Mouse (Mus musculus) thymus, adult 2 months (tissue): ENCODE measurements around the gene Shank2. TPM values are rescaled to one million over a fixed set of nuclear protein-coding genes. Genes with fewer than 3 reads are reported as not detected.

Experiments
- DNase-seq: peaks from one replicate; pipeline ENCODE4 v3.0.0; 2021
- H3K27ac ChIP-seq: fragments of 200-500 bp; 2 replicates; pipeline ENCODE4 v1.5.1; 2012; ENCODE audit warnings: low read length, control low read depth; ENCODE audit not compliant: control insufficient read depth, insufficient read depth
- H3K27me3 ChIP-seq: fragments of 200-500 bp; 2 replicates; pipeline ENCODE4 v1.6.1; 2012; ENCODE audit warnings: mild to moderate bottlenecking, low read length, moderate library complexity, mixed read lengths; ENCODE audit not compliant: control insufficient read depth, insufficient read depth
- H3K36me3 ChIP-seq: fragments of 200-500 bp; 2 replicates; pipeline ENCODE4 v1.6.1; 2012; ENCODE audit warnings: mild to moderate bottlenecking, low read length, moderate library complexity; ENCODE audit not compliant: control insufficient read depth, insufficient read depth
- H3K4me1 ChIP-seq: fragments of 200-500 bp; replicated peaks from 2 replicates; pipeline ENCODE4 v1.6.1; 2012; ENCODE audit warnings: low read length; ENCODE audit not compliant: control insufficient read depth, insufficient read depth
- H3K4me3 ChIP-seq: fragments of 200-500 bp; 2 replicates; pipeline ENCODE4 v1.5.1; 2012; ENCODE audit warnings: mild to moderate bottlenecking, low read length, control low read depth, moderate library complexity; ENCODE audit not compliant: control insufficient read depth, insufficient read depth
- CTCF ChIP-seq: fragments of 200-500 bp; IDR thresholded peaks from 2 replicates; pipeline ENCODE4 v1.5.1; 2012; ENCODE audit warnings: mild to moderate bottlenecking, control low read depth, low read length, moderate library complexity, borderline replicate concordance; ENCODE audit not compliant: control insufficient read depth, poor library complexity, insufficient read depth; ENCODE audit errors: extremely low read depth
- POLR2A ChIP-seq: fragments of 200-500 bp; IDR thresholded peaks from 2 replicates; pipeline ENCODE4 v1.6.1; 2012; ENCODE audit warnings: mild to moderate bottlenecking, low read length, control low read depth, moderate library complexity; ENCODE audit not compliant: control insufficient read depth, poor library complexity, insufficient read depth; ENCODE audit errors: extremely low read depth
- WGBS: fragments of 180-500 bp; shearing (Covaris S2); methylation state at CpG from one replicate; pipeline ENCODE4 v1.1.7; 2018; 5-methylcytosine and 5-hydroxymethylcytosine counted together
- polyA plus RNA-seq: library from polyadenylated mRNA; depleted of rRNA; stranded (reverse); fragments of >200 nt; gene quantifications from 2 replicates; pipeline ENCODE4 v1.2.3, GENCODE M21; 2012

Gene Shank2
- polyA plus RNA-seq, 1 experiment, result 2.8 TPM

DNA sequence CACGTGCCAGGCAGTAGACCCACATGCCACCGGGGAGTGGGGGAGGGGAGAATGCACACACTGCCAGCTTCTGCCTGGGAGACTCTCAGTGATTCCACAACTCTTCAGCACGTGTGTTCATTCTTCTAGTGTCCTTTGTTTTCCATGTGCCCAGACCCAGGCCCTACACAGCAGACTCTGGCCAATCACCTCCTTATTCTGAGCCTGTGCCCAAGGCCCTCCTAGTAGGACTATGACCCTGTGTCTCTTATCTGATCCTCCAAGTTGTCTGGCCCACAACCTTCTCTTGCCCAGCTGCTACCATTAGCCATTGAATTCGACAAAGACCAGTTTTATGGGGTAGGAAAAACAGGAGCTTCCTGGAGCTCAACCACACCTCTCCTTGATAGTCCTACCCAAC is 400.8 kb downstream of the Shank2 start:
- no peak for DNase-seq
- TF ChIP-seq POLR2A (no peak), CTCF (no peak)
- H3K4me1 ChIP-seq, result no peaks in the 10 kb centered on the region
- 70% methylated on average over 4 of the region's 4 CpGs for WGBS
- no peak overlapping the region for H3K27ac ChIP-seq
- no peaks in the 10 kb centered on the region for H3K36me3 ChIP-seq
- H3K27me3 ChIP-seq, result no peaks in the 10 kb centered on the region
- H3K4me3 ChIP-seq, result no peak overlapping the region

GRCm38 (mm10) chr7:144407675-144408074 is 405.9 kb downstream of the Shank2 start:
- Histone ChIP-seq H3K4me3 (no peak overlapping the region), H3K27me3 (no peaks in the 10 kb centered on the region), H3K4me1 (no peaks in the 10 kb centered on the region), H3K27ac (no peak overlapping the region), H3K36me3 (no peaks in the 10 kb centered on the region)
- 63% methylated on average over 4 of the region's 4 CpGs for WGBS
- DNase-seq, result no peak
- TF ChIP-seq POLR2A (no peak), CTCF (no peak)

GRCm38 (mm10) chr7:144408464-144409000 is 406.8 kb downstream of the Shank2 start:
- no peaks in the 10 kb centered on the region for H3K36me3 ChIP-seq
- WGBS, result 64% methylated on average over 2 of the region's 2 CpGs
- TF ChIP-seq POLR2A, result no peak
- no peak for TF ChIP-seq CTCF
- H3K4me1 ChIP-seq, result no peaks in the 10 kb centered on the region
- DNase-seq, result no peak
- H3K4me3 ChIP-seq, result no peak overlapping the region
- no peaks in the 10 kb centered on the region for H3K27me3 ChIP-seq
- H3K27ac ChIP-seq, result no peak overlapping the region

DNA sequence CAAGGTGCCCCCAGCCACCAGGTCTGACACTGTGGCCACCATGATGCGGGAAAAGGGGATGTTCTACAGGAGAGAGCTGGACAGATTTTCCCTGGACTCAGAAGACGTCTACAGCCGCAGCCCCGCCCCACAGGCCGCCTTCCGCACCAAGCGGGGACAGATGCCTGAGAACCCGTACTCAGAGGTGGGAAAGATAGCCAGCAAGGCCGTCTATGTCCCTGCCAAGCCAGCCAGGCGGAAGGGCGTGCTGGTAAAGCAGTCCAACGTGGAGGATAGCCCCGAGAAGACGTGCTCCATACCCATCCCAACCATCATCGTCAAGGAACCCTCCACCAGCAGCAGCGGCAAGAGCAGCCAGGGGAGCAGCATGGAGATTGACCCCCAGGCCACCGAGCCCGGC is 408.0 kb downstream of the Shank2 start:
- Histone ChIP-seq H3K4me3 (no peak overlapping the region), H3K36me3 (no peaks in the 10 kb centered on the region), H3K27me3 (no peaks in the 10 kb centered on the region), H3K4me1 (no peaks in the 10 kb centered on the region), H3K27ac (no peak overlapping the region)
- no peak for DNase-seq
- no peak for TF ChIP-seq POLR2A
- no peak for TF ChIP-seq CTCF
- 87% methylated on average over 18 of the region's 18 CpGs for WGBS

- Histone ChIP-seq H3K36me3 (no peaks in the 10 kb centered on the region), H3K27me3 (no peaks in the 10 kb centered on the region), H3K4me3 (no peak overlapping the region), H3K27ac (no peak overlapping the region), H3K4me1 (no peaks in the 10 kb centered on the region)
- TF ChIP-seq CTCF, result no peak
- TF ChIP-seq POLR2A, result no peak
- 37% methylated on average over 22 of the region's 22 CpGs for WGBS
- no peak for DNase-seq
These were observed 410.5 kb downstream of the Shank2 start for GRCm38 (mm10) chr7:144411967-144412906.

GRCm38 (mm10) chr7:144414632-144415031 is 412.9 kb downstream of the Shank2 start:
- H3K4me3 ChIP-seq, result no peak overlapping the region
- H3K27me3 ChIP-seq, result no peaks in the 10 kb centered on the region
- WGBS, result 90% methylated on average over 5 of the region's 5 CpGs

DNA sequence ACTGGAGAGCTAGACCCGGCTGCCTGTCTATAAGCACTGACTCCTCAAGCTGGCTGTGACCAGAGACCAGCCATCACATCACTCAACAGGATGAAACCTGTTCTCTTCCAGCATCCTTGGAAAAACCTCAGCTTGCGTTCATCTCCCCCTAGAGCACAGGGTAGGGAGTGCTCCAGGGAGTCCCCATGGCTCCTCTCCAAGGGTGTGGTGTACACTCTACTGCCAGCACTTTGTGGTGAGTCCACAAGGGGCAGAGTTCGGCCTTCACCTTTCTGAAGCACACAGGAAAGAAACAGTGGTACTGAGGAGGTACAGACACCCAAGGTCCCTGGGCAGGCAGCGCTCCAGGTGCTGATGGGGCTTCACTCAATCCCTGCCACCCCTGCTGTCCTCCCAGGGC is 414.1 kb downstream of the Shank2 start:
- WGBS, result 65% methylated on average over 4 of the region's 4 CpGs
- no peak overlapping the region for H3K4me3 ChIP-seq
- no peaks in the 10 kb centered on the region for H3K36me3 ChIP-seq
- no peaks in the 10 kb centered on the region for H3K4me1 ChIP-seq
- DNase-seq, result no peak
- no peaks in the 10 kb centered on the region for H3K27me3 ChIP-seq
- H3K27ac ChIP-seq, result no peak overlapping the region
- TF ChIP-seq POLR2A (no peak), CTCF (no peak)

More at GRCm38 (mm10) chr7:144414632-144415031, 412.9 kb downstream of the Shank2 start:
- no peak for DNase-seq
- H3K27ac ChIP-seq, result no peak overlapping the region
- no peak for TF ChIP-seq POLR2A
- TF ChIP-seq CTCF, result no peak
- H3K36me3 ChIP-seq, result no peaks in the 10 kb centered on the region
- no peaks in the 10 kb centered on the region for H3K4me1 ChIP-seq
